Comparison of ENCODE assay signal across 24 mouse cellular contexts in the genomic region with DNA sequence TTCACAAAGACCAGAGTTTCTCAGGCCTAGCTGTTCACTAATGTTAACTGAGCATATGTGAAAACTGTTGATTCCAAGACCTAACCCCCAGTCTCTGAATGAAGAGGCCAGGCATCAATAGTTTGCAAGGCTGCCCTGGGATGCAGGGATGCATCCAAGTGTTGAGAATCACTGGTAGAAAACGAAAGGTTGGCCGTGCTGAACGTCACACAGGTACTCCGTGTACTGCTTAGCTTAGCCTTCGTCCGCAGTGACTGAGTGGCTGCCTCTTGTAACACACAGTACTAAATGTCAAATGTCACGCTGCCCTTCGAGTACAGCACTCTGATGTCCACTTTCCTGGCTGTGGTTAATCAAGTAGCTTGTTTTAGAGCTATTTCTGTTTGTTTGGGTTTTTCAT. TPM values are rescaled to one million over a fixed set of nuclear protein-coding genes. Genes with fewer than 3 reads are reported as not detected.
DNase-seq lines count a peak whose midpoint lies in the region; ATAC-seq lines count a peak whose summit lies in the region.
"Had no signal": no experiment of that assay in that cellular context is flagged by ENCODE, and none has a peak within 500 bp of the region (broad histone marks: within the 10 kb centered on the region; RNA-seq: fewer than 3 reads in every experiment).

No protein-coding gene starts in this region.

- H3K27ac ChIP-seq in heart, embryonic 12.5 days (ENCODE audit: poor library complexity, severe bottlenecking): no peak overlapping the region
- H3K27ac ChIP-seq: embryonic facial prominence, embryonic 13.5 days; embryonic facial prominence, embryonic 15.5 days; forebrain, embryonic 10.5 days; forebrain, embryonic 12.5 days had no signal

- H3K27me3 ChIP-seq in heart, embryonic 12.5 days (replicated peaks): no peaks in the 10 kb centered on the region
- H3K27me3 ChIP-seq: embryonic facial prominence, embryonic 13.5 days; embryonic facial prominence, embryonic 15.5 days; forebrain, embryonic 12.5 days had no signal

- ATAC-seq in heart, embryonic 12.5 days (ENCODE audit: insufficient number of reproducible peaks, low FRiP score): no peak
- ATAC-seq: forebrain, embryonic 14.5 days; forebrain, embryonic 16.5 days had no signal

- H3K9me3 ChIP-seq in heart, embryonic 12.5 days (replicated peaks): no peaks in the 10 kb centered on the region
- H3K9me3 ChIP-seq: embryonic facial prominence, embryonic 13.5 days; embryonic facial prominence, embryonic 15.5 days; forebrain, embryonic 10.5 days; forebrain, embryonic 12.5 days had no signal

- H3K36me3 ChIP-seq in heart, embryonic 12.5 days: no peaks in the 10 kb centered on the region
- H3K36me3 ChIP-seq: embryonic facial prominence, embryonic 13.5 days; embryonic facial prominence, embryonic 15.5 days; forebrain, embryonic 10.5 days; forebrain, embryonic 12.5 days had no signal

- H3K4me2 ChIP-seq in heart, embryonic 12.5 days: no peak overlapping the region
- H3K4me2 ChIP-seq: embryonic facial prominence, embryonic 13.5 days; embryonic facial prominence, embryonic 15.5 days; forebrain, embryonic 12.5 days had no signal

- H3K9ac ChIP-seq in heart, embryonic 12.5 days: no peak overlapping the region
- H3K9ac ChIP-seq: embryonic facial prominence, embryonic 13.5 days; embryonic facial prominence, embryonic 15.5 days; forebrain, embryonic 12.5 days had no signal

- peak; percentile 38 for DNase-seq in adrenal gland, adult 2 months
- no peak for DNase-seq in adrenal gland, postnatal 14 days
- peak; percentile 48 for DNase-seq in heart, adult 11 months
- DNase-seq in lung, postnatal 25 days (ENCODE audit: low spot score): peak; percentile 8
- no peak for DNase-seq in lung, postnatal 10 days
- DNase-seq: adrenal gland, adult 8-10 months; adrenal gland, postnatal 25 days; cerebellum, adult 11 months; cerebellum, adult 18-20 months; cerebellum, adult 8-10 months; cerebellum, adult 9-11 months; cerebellum, postnatal 14 days; cerebellum, postnatal 36 days; embryo, embryonic 11 days had no signal

- WGBS in heart, embryonic 12.5 days: 78% methylated on average over 8 of the region's 8 CpGs

- H3K4me1 ChIP-seq in heart, embryonic 12.5 days (replicated peaks): no peaks in the 10 kb centered on the region
- H3K4me1 ChIP-seq: embryonic facial prominence, embryonic 13.5 days; embryonic facial prominence, embryonic 15.5 days; forebrain, embryonic 10.5 days; forebrain, embryonic 12.5 days had no signal

- no peak overlapping the region for H3K4me3 ChIP-seq in heart, embryonic 12.5 days
- H3K4me3 ChIP-seq: embryonic facial prominence, embryonic 13.5 days; embryonic facial prominence, embryonic 15.5 days; erythroblast, embryonic 14.5 days; forebrain, embryonic 10.5 days; forebrain, embryonic 12.5 days had no signal

RNA-seq across cellular contexts. Expression of gene Prpf18, which starts 19.7 kb away (rescaled TPM):
- total RNA-seq in adrenal gland, adult 2 months (2021): 10 to 100 TPM; 36.9 to 41.5 TPM
- 3.9 and 4.6 TPM in 2 replicates for polyA plus RNA-seq in adrenal gland, adult 2 months (2012; rRNA removed)
- total RNA-seq in adrenal gland, postnatal 14 days (2021): 42.3 and 45.2 TPM in 2 replicates
- 35.7 and 36.1 TPM in 2 replicates for polyA plus RNA-seq in heart, embryonic 12.5 days (2016; fragmentation: Nextera tagmentation; extraction: Ambion mirVana)

RNA-seq across cellular contexts. Expression of gene Bend7, which starts 46.0 kb away (rescaled TPM):
- total RNA-seq in adrenal gland, adult 2 months (2021): 10 to 100 TPM; 16.2 to 18.7 TPM
- 9.9 and 12.9 TPM in 2 replicates for polyA plus RNA-seq in adrenal gland, adult 2 months (2012; rRNA removed)
- total RNA-seq in adrenal gland, postnatal 14 days (2021): 16.1 and 18.9 TPM in 2 replicates
- 1.9 and 2.4 TPM in 2 replicates for polyA plus RNA-seq in heart, embryonic 12.5 days (2016; fragmentation: Nextera tagmentation; extraction: Ambion mirVana)
- total RNA-seq: MEL had no signal
- polyA plus RNA-seq: C2C12; erythroblast, embryonic 14.5 days had no signal

Comparison
In these comparisons a context has a peak if more than half of its experiments do, and no peak if none do; other contexts are left out.
1. DNase-seq: peak in adrenal gland, adult 2 months (single experiment), heart, adult 11 months (single experiment) and lung, postnatal 25 days (single experiment); none in adrenal gland, postnatal 14 days (single experiment) and lung, postnatal 10 days (single experiment).